Mouse (Mus musculus): ENCODE measurements around the gene Zfp867. TPM values are rescaled to one million over a fixed set of nuclear protein-coding genes. Genes with fewer than 3 reads are reported as not detected.

Zfp867 gene
- polyA plus RNA-seq, 1 experiment from 2014 or later: 1.5 TPM

GRCm38 (mm10) chr11:59501978-59502700 lies 29.9 kb upstream of the Zfp867 start:
- no peak for TF ChIP-seq CTCF (IDR thresholded peaks at IDR 0.05; ENCODE audit: low read depth)
- Histone ChIP-seq H3K9ac (replicated peaks) (no peak overlapping the region), H3K4me3 (ENCODE audit: low read depth, low read length) (no peak overlapping the region), H3K27me3 (ENCODE audit: insufficient read depth, low read length) (no peaks in the 10 kb centered on the region), H3K27ac (ENCODE audit: low read depth) (peak overlapping the region; percentile 62), H3K36me3 (replicated peaks; ENCODE audit: insufficient read depth, low read length) (peaks cover 64% of the 10 kb centered on the region), H3K9me3 (ENCODE audit: low read length) (no peaks in the 10 kb centered on the region), H3K4me1 (ENCODE audit: insufficient read depth) (peaks cover 15% of the 10 kb centered on the region), H3K4me2 (ENCODE audit: low read depth, low read length) (no peak overlapping the region)
- ATAC-seq: no peak
- no peak for DNase-seq
- 53% methylated on average over 5 of the region's 5 CpGs for WGBS (ENCODE audit: insufficient replicate concordance)

DNA sequence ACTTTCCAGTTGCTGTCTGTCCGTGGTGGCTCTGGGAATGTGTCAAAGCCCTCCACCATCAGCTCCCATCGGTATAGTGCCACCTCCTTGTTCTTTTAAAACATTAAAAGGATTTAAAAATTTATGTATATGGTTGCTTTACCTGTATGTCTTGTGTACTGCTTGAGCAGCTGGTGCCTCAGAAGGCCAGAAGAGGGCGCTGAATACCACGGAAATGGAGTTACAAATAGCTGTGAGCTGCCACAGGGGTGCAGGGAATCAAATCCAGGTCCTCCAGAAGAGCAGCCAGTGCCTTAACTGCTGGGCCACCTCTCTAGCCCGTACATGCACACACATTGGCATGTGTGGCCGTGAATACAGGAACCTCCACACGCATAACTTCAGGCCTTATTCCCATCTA lies 25.5 kb upstream of the Zfp867 start:
- TF ChIP-seq CTCF (IDR thresholded peaks at IDR 0.05; ENCODE audit: low read depth): peak; percentile 27
- no peak for TF ChIP-seq EP300 (IDR thresholded peaks at IDR 0.05; ENCODE audit: low read depth)
- no peak overlapping the region for H3K27ac ChIP-seq (ENCODE audit: low read depth)
- peaks cover 86% of the 10 kb centered on the region for H3K36me3 ChIP-seq (replicated peaks; ENCODE audit: insufficient read depth, low read length)

GRCm38 (mm10) chr11:59496672-59497310 lies 24.5 kb upstream of the Zfp867 start:
- peaks cover 86% of the 10 kb centered on the region for H3K36me3 ChIP-seq (replicated peaks; ENCODE audit: insufficient read depth, low read length)
- TF ChIP-seq CTCF (IDR thresholded peaks at IDR 0.05; ENCODE audit: low read depth): no peak
- no peak for TF ChIP-seq EP300 (IDR thresholded peaks at IDR 0.05; ENCODE audit: low read depth)
- ATAC-seq (no peak), DNase-seq (no peak)
- WGBS (ENCODE audit: insufficient replicate concordance): 58% methylated on average over 6 of the region's 6 CpGs
- no peak overlapping the region for H3K27ac ChIP-seq (ENCODE audit: low read depth)
- no peak overlapping the region for H3K9ac ChIP-seq (replicated peaks)
- no peaks in the 10 kb centered on the region for H3K27me3 ChIP-seq (ENCODE audit: insufficient read depth, low read length)
- H3K4me1 ChIP-seq (ENCODE audit: insufficient read depth): no peaks in the 10 kb centered on the region
- H3K9me3 ChIP-seq (ENCODE audit: low read length): no peaks in the 10 kb centered on the region
- H3K4me3 ChIP-seq (ENCODE audit: low read depth, low read length): no peak overlapping the region
- H3K4me2 ChIP-seq (ENCODE audit: low read depth, low read length): no peak overlapping the region

More for the DNA sequence above, 25.5 kb upstream of the Zfp867 start:
- H3K4me2 ChIP-seq (ENCODE audit: low read depth, low read length): no peak overlapping the region
- H3K9me3 ChIP-seq (ENCODE audit: low read length): no peaks in the 10 kb centered on the region
- no peaks in the 10 kb centered on the region for H3K27me3 ChIP-seq (ENCODE audit: insufficient read depth, low read length)
- DNase-seq (no peak), ATAC-seq (no peak)
- no peaks in the 10 kb centered on the region for H3K4me1 ChIP-seq (ENCODE audit: insufficient read depth)
- H3K9ac ChIP-seq (replicated peaks): no peak overlapping the region
- WGBS (ENCODE audit: insufficient replicate concordance): 86% methylated on average over 7 of the region's 7 CpGs
- H3K4me3 ChIP-seq (ENCODE audit: low read depth, low read length): no peak overlapping the region

GRCm38 (mm10) chr11:59486222-59486621 lies 13.9 kb upstream of the Zfp867 start:
- no peak for DNase-seq
- no peak overlapping the region for H3K4me2 ChIP-seq (ENCODE audit: low read depth, low read length)
- no peak overlapping the region for H3K4me3 ChIP-seq (ENCODE audit: low read depth, low read length)
- no peaks in the 10 kb centered on the region for H3K27me3 ChIP-seq (ENCODE audit: insufficient read depth, low read length)
- H3K9me3 ChIP-seq (ENCODE audit: low read length): no peaks in the 10 kb centered on the region
- TF ChIP-seq EP300 (IDR thresholded peaks at IDR 0.05; ENCODE audit: low read depth) (no peak), CTCF (IDR thresholded peaks at IDR 0.05; ENCODE audit: low read depth) (no peak)
- 83% methylated on average over 8 of the region's 8 CpGs for WGBS (ENCODE audit: insufficient replicate concordance)
- H3K36me3 ChIP-seq (replicated peaks; ENCODE audit: insufficient read depth, low read length): peaks cover 18% of the 10 kb centered on the region
- H3K27ac ChIP-seq (ENCODE audit: low read depth): no peak overlapping the region
- H3K4me1 ChIP-seq (ENCODE audit: insufficient read depth): no peaks in the 10 kb centered on the region
- no peak for ATAC-seq
- no peak overlapping the region for H3K9ac ChIP-seq (replicated peaks)

DNA sequence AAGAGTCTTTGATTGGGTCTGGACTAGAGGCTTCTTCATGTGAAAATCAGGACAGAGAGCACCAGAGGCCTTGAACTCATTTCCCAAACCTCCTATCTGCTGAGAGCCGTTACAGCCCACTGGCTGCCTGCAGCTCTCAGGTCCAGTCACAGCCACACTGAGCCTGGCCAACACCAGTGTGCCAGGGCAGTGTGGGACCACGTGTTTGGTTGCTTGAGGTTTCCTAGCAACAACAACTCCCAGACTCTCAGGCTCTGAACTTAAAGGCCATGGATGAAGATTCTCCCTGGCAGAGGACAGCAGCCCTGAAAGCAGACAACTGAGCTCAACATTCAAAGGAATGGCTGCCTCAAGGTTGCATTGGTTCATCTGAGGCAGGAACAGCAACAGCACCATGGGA lies 13.4 kb upstream of the Zfp867 start:
- no peak for TF ChIP-seq CTCF (IDR thresholded peaks at IDR 0.05; ENCODE audit: low read depth)
- Histone ChIP-seq H3K36me3 (replicated peaks; ENCODE audit: insufficient read depth, low read length) (peaks cover 13% of the 10 kb centered on the region), H3K9me3 (ENCODE audit: low read length) (no peaks in the 10 kb centered on the region), H3K9ac (replicated peaks) (no peak overlapping the region), H3K4me1 (ENCODE audit: insufficient read depth) (no peaks in the 10 kb centered on the region), H3K27me3 (ENCODE audit: insufficient read depth, low read length) (no peaks in the 10 kb centered on the region), H3K4me3 (ENCODE audit: low read depth, low read length) (no peak overlapping the region), H3K27ac (ENCODE audit: low read depth) (no peak overlapping the region), H3K4me2 (ENCODE audit: low read depth, low read length) (no peak overlapping the region)
- DNase-seq: no peak
- ATAC-seq: no peak
- WGBS (ENCODE audit: insufficient replicate concordance): 61% methylated on average over 2 of the region's 2 CpGs

DNA sequence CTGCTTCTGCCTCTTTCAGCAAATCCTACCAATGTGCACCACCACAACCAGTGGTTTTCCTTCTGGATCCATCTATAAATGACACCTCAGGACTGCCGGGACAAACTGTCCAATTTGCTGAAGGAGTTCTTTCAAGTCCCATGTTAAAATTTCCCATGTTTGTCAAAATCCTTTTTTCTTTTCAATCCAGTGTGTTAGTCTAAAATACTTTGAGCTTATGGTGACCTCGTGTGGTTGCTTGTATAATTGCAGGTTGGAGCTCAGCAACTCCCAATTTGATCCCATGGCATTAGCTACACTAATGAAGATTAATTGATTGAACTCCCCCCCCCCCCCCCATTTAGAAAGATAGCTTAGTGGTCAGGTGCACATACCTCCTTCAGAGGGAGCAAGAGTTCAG lies 10.9 kb upstream of the Zfp867 start:
- no peaks in the 10 kb centered on the region for H3K4me1 ChIP-seq (ENCODE audit: insufficient read depth)
- H3K27me3 ChIP-seq (ENCODE audit: insufficient read depth, low read length): no peaks in the 10 kb centered on the region
- DNase-seq (peak; percentile 41), ATAC-seq (no peak)
- peaks cover 7% of the 10 kb centered on the region for H3K36me3 ChIP-seq (replicated peaks; ENCODE audit: insufficient read depth, low read length)
- H3K9me3 ChIP-seq (ENCODE audit: low read length): no peaks in the 10 kb centered on the region
- H3K4me3 ChIP-seq (ENCODE audit: low read depth, low read length): no peak overlapping the region
- WGBS (ENCODE audit: insufficient replicate concordance): 12% methylated on average over 2 of the region's 2 CpGs
- no peak overlapping the region for H3K4me2 ChIP-seq (ENCODE audit: low read depth, low read length)
- no peak overlapping the region for H3K9ac ChIP-seq (replicated peaks)
- H3K27ac ChIP-seq (ENCODE audit: low read depth): no peak overlapping the region
- TF ChIP-seq EP300 (IDR thresholded peaks at IDR 0.05; ENCODE audit: low read depth) (no peak), CTCF (IDR thresholded peaks at IDR 0.05; ENCODE audit: low read depth) (peak; percentile 71)

Measured in liver, postnatal 0 days (tissue).